Mouse (Mus musculus): ENCODE data around the gene Fam228b. TPM values are rescaled to one million over a fixed set of nuclear protein-coding genes. Genes with fewer than 3 reads are reported as not detected.
A peak's percentile ranks its signal among the peaks of the same experiment; 100 is the strongest.
"Not testable (repeated sequence)": the region's sequence is repeated elsewhere in the genome, so short reads cannot be mapped to it uniquely, and the experiment has no call there.

The Fam228b gene
- polyA plus RNA-seq, 1 experiment from 2014 or later = 3.8 TPM

DNA sequence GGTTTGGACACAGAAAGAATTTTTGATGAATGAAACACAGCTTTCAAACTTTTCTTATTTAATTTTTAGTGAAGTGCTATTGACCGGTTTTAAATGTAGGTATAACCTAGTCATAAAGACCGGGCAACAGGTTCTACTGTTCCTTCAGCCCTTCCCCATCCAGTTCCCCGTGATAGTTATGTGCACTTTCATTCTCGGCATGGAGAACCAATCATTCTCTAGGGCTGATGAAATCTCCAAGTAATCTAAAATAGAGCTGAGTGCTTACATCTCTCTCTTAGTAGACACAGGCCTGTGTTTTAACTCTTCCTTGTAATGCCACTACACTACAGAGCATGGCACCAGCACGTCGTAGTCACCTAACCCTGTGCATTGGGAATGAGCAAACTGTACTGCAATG is 8.7 kb upstream of the Fam228b start:
- H3K27ac ChIP-seq = no peak overlapping the region
- DNase-seq (ENCODE audit: low spot score) = no peak
- H3K9me3 ChIP-seq (replicated peaks; ENCODE audit: low read length) = no peaks in the 10 kb centered on the region
- no peaks in the 10 kb centered on the region for H3K36me3 ChIP-seq (ENCODE audit: insufficient read depth, low read length)
- H3K27me3 ChIP-seq (ENCODE audit: insufficient read depth, low read length) = no peaks in the 10 kb centered on the region
- no peak overlapping the region for H3K4me2 ChIP-seq (ENCODE audit: low read length)
- H3K4me1 ChIP-seq (replicated peaks; ENCODE audit: insufficient read depth, low read length) = no peaks in the 10 kb centered on the region
- no peak overlapping the region for H3K4me3 ChIP-seq (replicated peaks; ENCODE audit: low read depth, low read length)
- 87% methylated on average over 6 of the region's 6 CpGs for WGBS
- no peak overlapping the region for H3K9ac ChIP-seq (ENCODE audit: low read depth, low read length)
- ATAC-seq (replicated peaks; ENCODE audit: low FRiP score, low read depth) = no peak
- TF ChIP-seq CTCF (IDR thresholded peaks at IDR 0.05; ENCODE audit: low read depth) = no peak

DNA sequence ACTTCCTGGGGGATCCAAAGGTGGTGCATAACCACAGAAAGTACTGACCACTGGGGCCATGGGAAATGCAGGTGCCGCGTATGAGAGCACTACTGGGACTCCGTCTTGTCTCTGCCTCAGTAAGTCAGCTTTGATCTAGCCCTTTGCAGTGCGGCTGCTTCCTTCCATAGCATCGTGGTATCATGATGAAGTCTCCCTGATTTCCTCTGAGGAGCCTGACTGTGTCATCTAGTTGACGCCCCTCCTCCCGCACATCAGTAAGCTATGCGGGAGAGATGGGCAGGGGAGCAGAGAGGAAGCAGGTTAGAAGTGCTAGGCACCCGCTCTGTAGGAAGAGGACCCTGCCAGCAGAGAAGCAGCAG is 6.5 kb upstream of the Fam228b start:
- 78% methylated on average over 9 of the region's 9 CpGs for WGBS
- Histone ChIP-seq H3K9me3 (replicated peaks; ENCODE audit: low read length) (no peaks in the 10 kb centered on the region), H3K4me3 (replicated peaks; ENCODE audit: low read depth, low read length) (no peak overlapping the region), H3K4me1 (replicated peaks; ENCODE audit: insufficient read depth, low read length) (no peaks in the 10 kb centered on the region), H3K27me3 (ENCODE audit: insufficient read depth, low read length) (no peaks in the 10 kb centered on the region), H3K27ac (no peak overlapping the region), H3K4me2 (ENCODE audit: low read length) (no peak overlapping the region), H3K9ac (ENCODE audit: low read depth, low read length) (no peak overlapping the region), H3K36me3 (ENCODE audit: insufficient read depth, low read length) (no peaks in the 10 kb centered on the region)
- ATAC-seq (replicated peaks; ENCODE audit: low FRiP score, low read depth) (no peak), DNase-seq (ENCODE audit: low spot score) (no peak)
- no peak for TF ChIP-seq CTCF (IDR thresholded peaks at IDR 0.05; ENCODE audit: low read depth)

DNA sequence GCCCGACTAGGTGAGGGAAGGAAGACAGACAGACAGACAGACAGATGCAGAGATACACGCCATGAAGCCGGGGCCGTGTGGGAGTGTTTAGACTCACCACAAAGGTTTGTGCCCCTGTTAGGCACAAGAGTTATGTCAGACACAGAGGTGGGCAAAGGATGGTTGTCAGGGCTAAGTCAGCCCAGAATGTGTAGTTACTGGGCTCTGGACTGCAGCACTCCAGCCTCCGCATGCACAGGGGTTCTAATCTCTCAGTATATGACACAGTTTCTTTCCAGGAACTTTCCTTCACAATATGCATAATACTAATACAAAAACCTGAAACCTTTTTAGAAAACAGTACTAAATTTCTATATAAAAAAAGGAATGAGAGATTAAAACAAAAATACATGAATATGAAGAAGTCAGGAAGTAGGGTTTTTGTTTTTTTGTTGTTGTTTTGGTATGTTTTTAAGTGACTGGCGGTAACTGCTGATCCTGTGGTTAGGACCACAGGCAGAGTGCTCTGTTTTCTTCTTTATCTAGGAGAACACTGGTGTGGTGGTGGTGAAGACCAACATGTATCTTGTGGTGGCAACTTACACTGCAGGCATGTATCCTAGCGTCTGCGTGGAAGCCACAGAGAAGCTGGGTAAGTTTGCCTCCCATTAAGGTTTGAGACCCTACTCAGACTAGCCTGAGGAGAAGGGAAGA is 6.0 kb upstream of the Fam228b start:
- Histone ChIP-seq H3K9ac (ENCODE audit: low read depth, low read length) (no peak overlapping the region), H3K27ac (no peak overlapping the region), H3K27me3 (ENCODE audit: insufficient read depth, low read length) (no peaks in the 10 kb centered on the region), H3K4me2 (ENCODE audit: low read length) (no peak overlapping the region), H3K4me3 (replicated peaks; ENCODE audit: low read depth, low read length) (no peak overlapping the region), H3K9me3 (replicated peaks; ENCODE audit: low read length) (no peaks in the 10 kb centered on the region), H3K4me1 (replicated peaks; ENCODE audit: insufficient read depth, low read length) (no peaks in the 10 kb centered on the region), H3K36me3 (ENCODE audit: insufficient read depth, low read length) (no peaks in the 10 kb centered on the region)
- TF ChIP-seq CTCF (IDR thresholded peaks at IDR 0.05; ENCODE audit: low read depth) = no peak
- no peak for ATAC-seq (replicated peaks; ENCODE audit: low FRiP score, low read depth)
- 80% methylated on average over 8 of the region's 8 CpGs for WGBS
- no peak for DNase-seq (ENCODE audit: low spot score)

DNA sequence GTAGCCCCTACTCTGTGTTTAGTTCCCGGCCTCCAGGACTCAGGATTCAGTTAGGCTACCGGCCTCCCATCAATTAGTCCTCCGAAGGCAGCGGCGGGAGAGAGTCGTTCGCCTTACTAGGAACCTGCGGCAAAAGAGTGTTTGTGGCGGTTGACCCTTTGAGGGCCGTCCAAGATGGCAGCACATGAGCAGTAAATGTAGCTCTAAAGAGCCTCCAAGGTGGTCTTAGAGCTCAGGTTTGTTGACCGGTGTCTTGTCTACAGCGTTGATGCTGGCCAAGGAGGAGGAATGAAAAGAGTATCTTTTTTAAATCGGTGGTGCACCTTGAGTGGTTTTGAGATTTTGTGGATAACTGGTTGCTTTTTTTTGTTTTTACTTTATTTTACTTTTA is 261 bp upstream of the Fam228b start:
- ATAC-seq (replicated peaks; ENCODE audit: low FRiP score, low read depth) (no peak; the same call in 1 of the 2 replicates), DNase-seq (ENCODE audit: low spot score) (no peak)
- Histone ChIP-seq H3K4me1 (replicated peaks; ENCODE audit: insufficient read depth, low read length) (0 out of 2 replicates have a peak, but pooled peaks cover 4% of the 10 kb centered on the region), H3K4me2 (ENCODE audit: low read length) (peak overlapping the region; percentile 77), H3K9me3 (replicated peaks; ENCODE audit: low read length) (no peaks in the 10 kb centered on the region), H3K36me3 (ENCODE audit: insufficient read depth, low read length) (no peaks in the 10 kb centered on the region), H3K9ac (ENCODE audit: low read depth, low read length) (peak overlapping the region; percentile 87), H3K4me3 (replicated peaks; ENCODE audit: low read depth, low read length) (peak overlapping the region; percentile 72), H3K27ac (peak overlapping the region; percentile 91), H3K27me3 (ENCODE audit: insufficient read depth, low read length) (no peaks in the 10 kb centered on the region)
- TF ChIP-seq CTCF (IDR thresholded peaks at IDR 0.05; ENCODE audit: low read depth) = no peak
- WGBS = 19% methylated on average over 13 of the region's 13 CpGs

DNA sequence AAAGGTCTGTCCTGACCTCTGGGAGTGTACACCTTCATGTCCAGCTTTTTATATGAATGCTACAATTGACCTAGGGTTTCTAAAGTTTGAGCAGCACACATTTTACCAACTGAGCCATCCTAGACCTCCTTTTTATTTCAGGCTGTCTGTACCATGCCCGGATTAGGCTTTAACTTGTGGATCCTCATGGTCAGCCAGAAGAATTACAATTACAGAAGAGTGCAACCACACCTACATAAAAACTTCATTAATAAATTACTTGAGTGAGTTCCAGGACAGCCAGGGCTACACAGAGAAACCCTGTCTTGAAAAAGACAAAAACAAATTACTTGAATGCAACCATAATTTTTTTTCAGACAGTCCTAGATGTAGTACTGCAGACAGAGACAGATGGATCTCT is 12.0 kb downstream of the Fam228b start:
- H3K9me3 ChIP-seq (replicated peaks; ENCODE audit: low read length) = no peaks in the 10 kb centered on the region
- TF ChIP-seq CTCF (IDR thresholded peaks at IDR 0.05; ENCODE audit: low read depth) = no peak
- ATAC-seq (replicated peaks; ENCODE audit: low FRiP score, low read depth) = no peak
- H3K9ac ChIP-seq (ENCODE audit: low read depth, low read length) = no peak overlapping the region
- H3K27me3 ChIP-seq (ENCODE audit: insufficient read depth, low read length) = no peaks in the 10 kb centered on the region
- 54% methylated on average over 1 of the region's 1 CpGs for WGBS
- DNase-seq (ENCODE audit: low spot score) = no peak
- no peak overlapping the region for H3K27ac ChIP-seq
- no peaks in the 10 kb centered on the region for H3K4me1 ChIP-seq (replicated peaks; ENCODE audit: insufficient read depth, low read length)
- no peak overlapping the region for H3K4me3 ChIP-seq (replicated peaks; ENCODE audit: low read depth, low read length)
- H3K36me3 ChIP-seq (ENCODE audit: insufficient read depth, low read length) = no peaks in the 10 kb centered on the region
- no peak overlapping the region for H3K4me2 ChIP-seq (ENCODE audit: low read length)

DNA sequence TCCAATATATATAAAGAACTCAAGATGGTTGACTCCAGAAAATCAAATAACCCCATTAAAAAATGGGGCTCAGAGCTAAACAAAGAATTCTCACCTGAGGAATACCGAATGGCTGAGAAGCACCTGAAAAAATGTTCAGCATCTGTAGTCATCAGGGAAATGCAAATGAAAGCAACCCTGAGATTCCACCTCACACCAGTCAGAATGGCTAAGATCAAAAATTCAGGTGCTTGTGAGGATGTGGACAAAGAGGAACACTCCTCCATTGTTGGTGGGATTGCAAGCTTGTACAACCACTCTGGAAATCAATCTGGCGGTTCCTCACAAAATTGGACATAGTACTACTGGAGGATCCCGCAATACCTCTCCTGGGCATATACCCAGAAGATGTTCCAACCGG is 14.6 kb downstream of the Fam228b start:
- H3K9ac ChIP-seq (ENCODE audit: low read depth, low read length); H3K4me1 ChIP-seq (replicated peaks; ENCODE audit: insufficient read depth, low read length); H3K36me3 ChIP-seq (ENCODE audit: insufficient read depth, low read length); DNase-seq (ENCODE audit: low spot score); H3K27me3 ChIP-seq (ENCODE audit: insufficient read depth, low read length); H3K9me3 ChIP-seq (replicated peaks; ENCODE audit: low read length); ATAC-seq (replicated peaks; ENCODE audit: low FRiP score, low read depth); H3K27ac ChIP-seq; H3K4me3 ChIP-seq (replicated peaks; ENCODE audit: low read depth, low read length); H3K4me2 ChIP-seq (ENCODE audit: low read length): not testable (repeated sequence)
- 89% methylated on average over 4 of the region's 4 CpGs for WGBS

DNA sequence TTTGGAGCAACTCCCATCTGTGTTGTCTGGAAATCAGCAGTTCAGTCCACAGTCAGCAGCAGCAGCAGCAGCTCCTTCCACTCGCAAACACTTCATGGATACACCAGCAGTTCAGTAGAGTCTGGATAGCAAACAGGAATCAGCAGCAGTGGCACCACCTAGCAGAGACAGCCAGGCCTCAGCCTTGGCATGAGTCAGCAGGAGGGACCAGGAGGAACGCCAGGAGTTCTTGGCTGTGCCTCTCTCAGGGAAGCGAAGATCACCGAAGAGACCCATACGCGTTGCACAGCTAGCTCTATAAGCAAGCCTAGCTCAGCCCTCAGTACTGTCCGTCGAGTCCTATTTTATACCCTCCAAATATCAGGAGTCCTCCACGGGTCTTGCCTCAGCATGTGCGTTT is 24.6 kb downstream of the Fam228b start:
- no peak for TF ChIP-seq CTCF (IDR thresholded peaks at IDR 0.05; ENCODE audit: low read depth)
- DNase-seq (ENCODE audit: low spot score) (no peak), ATAC-seq (replicated peaks; ENCODE audit: low FRiP score, low read depth) (no peak)
- no peaks in the 10 kb centered on the region for H3K36me3 ChIP-seq (ENCODE audit: insufficient read depth, low read length)
- no peaks in the 10 kb centered on the region for H3K4me1 ChIP-seq (replicated peaks; ENCODE audit: insufficient read depth, low read length)
- no peak overlapping the region for H3K27ac ChIP-seq
- H3K9me3 ChIP-seq (replicated peaks; ENCODE audit: low read length) = no peaks in the 10 kb centered on the region
- WGBS = 88% methylated on average over 10 of the region's 10 CpGs
- H3K4me3 ChIP-seq (replicated peaks; ENCODE audit: low read depth, low read length) = no peak overlapping the region
- H3K27me3 ChIP-seq (ENCODE audit: insufficient read depth, low read length) = no peaks in the 10 kb centered on the region
- no peak overlapping the region for H3K4me2 ChIP-seq (ENCODE audit: low read length)
- H3K9ac ChIP-seq (ENCODE audit: low read depth, low read length) = no peak overlapping the region
